Mouse (Mus musculus) frontal cortex, postnatal 10 days (tissue): ENCODE results near the gene Trim8.

Source experiments
- DNase-seq, 2 experiments: peaks; one replicate each; pipeline ENCODE4 v3.0.0; 2022; ENCODE audit warnings: low spot score in 2 of 2, mixed read lengths in 1 of 2

The Trim8 gene

GRCm38 (mm10) chr19:46523480-46524151 is 22.1 kb downstream of the Trim8 start:
- peak; percentile 74 to 86 for DNase-seq

GRCm38 (mm10) chr19:46524152-46524544 is 22.6 kb downstream of the Trim8 start:
- DNase-seq, result no peak

DNA sequence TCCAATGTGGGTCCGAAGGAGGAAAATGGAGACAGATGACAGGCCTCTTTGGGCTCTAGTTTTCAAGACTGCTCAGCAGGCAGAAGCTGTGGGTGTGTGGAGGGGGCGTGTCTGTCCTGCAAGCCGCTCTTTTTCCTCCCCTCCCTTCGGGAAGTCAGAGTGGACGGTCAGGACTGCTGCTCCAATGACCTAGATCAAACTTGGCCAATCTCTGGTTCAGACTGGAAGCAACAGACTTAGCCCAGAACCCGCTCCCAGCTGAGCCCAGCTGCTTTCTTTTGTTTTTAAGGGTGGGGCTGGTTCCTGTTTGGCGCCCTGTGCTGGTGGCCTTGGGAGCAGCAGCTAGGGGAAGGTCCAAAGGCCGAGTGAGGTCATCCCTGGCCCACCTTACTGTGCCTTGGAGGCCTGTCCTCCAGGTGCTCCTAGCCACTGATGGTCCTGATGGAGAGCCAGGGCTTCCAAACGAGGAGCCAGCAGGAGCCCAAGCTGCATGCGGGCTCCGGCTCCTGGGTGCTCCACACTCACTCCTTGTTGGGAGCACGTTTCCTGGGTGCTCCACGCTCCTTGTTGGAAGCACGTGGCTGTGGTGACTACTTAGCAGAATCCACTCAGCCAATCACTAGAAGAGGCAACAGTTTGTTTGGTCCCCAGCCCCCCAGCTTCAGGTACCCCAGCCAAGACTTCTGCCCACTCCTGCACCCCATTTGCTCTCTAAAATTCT is 23.3 kb downstream of the Trim8 start:
- no peak for DNase-seq

- DNase-seq, result no peak
These were observed 24.5 kb downstream of the Trim8 start for GRCm38 (mm10) chr19:46525691-46526631.

- peak in 1 of 2 experiments; percentile 9 for DNase-seq
These were observed 26.4 kb downstream of the Trim8 start for GRCm38 (mm10) chr19:46527632-46528528.

- DNase-seq, result peak in 1 of 2 experiments; percentile 69
These were observed 27.2 kb downstream of the Trim8 start for GRCm38 (mm10) chr19:46528529-46529213.

GRCm38 (mm10) chr19:46529601-46530448 is 28.3 kb downstream of the Trim8 start:
- peak in 1 of 2 experiments; percentile 13 for DNase-seq

DNA sequence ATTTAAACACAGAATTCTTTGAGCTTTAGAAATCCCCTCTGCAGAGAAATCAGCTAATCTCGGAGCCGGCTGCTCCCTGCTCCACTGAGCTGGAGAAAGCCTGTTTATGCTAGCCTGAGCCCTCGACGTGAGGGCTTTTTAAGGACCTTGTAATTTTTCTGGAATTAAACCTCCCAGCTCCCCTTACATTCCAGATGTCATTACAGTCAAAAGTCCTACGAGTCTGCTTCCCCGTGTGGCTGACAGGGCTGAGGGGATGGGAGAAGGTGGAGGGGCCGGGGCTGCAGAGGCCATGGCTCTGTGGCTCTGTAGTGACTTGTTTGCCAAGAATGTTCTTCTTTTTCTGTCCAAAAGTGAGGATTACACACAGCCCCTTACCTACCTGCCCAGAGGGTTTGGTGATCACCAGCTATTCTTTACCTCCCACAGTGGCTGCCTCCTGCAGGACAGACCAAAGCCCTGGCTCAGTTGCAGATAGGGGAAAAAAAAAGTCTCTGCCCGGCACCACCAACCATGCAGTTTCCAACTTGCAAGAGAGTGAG is 29.0 kb downstream of the Trim8 start:
- DNase-seq, result peak in 1 of 2 experiments; percentile 6

- peak in 1 of 2 experiments; percentile 14 for DNase-seq
These were observed 29.8 kb downstream of the Trim8 start for GRCm38 (mm10) chr19:46531071-46532030.

DNA sequence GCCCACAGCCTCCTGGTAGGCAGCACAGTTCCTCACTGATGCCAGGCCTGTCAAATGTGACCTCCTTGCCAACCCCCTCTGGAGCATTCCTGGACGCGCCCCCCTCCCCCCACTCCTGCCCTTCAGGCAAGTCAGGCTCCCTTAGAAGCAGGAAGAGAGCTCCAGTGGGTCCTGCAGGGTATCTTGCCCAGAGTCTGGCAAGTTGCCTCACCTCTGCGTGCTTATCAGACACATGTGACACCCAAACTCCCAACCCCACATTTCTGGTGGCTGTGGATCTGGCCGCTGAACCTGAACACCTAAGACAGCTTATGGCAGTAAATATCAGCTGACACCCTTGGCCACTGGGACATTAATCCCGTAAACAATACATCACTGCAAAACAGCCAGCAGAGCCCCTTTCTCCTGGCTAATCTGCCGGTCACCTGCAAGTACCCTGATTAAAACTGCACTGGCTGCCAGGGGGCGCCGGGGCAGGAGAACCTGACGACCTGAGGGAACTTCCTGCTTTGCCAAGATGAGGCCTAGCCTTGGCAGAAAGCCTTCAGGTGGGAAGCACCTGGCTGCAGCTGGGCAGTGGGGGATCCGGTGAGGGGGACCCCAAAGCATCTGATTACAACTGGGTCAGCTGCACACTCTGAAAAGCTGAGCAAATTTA is 30.7 kb downstream of the Trim8 start:
- peak in 1 of 2 experiments; percentile 52 for DNase-seq

DNA sequence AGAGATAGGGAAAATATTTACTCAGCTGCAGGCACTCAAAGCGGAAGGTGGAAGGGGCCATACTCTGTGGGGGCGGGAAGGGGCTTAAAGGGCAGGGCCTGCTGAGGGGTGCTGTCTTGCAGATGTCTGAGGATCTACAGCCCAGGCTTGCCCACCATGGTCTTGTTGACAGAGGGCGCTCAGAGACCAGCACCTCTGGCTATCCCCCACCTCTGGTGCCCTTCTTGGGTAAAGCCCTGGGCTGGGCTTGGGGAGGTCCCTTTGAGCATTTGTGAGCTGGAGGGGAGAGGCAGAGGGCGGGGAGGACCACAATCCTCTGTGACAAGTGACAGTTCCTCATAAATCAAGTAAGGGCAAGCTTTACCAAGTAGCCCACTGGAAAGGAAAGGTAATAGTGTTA is 31.6 kb downstream of the Trim8 start:
- DNase-seq, result no peak

DNA sequence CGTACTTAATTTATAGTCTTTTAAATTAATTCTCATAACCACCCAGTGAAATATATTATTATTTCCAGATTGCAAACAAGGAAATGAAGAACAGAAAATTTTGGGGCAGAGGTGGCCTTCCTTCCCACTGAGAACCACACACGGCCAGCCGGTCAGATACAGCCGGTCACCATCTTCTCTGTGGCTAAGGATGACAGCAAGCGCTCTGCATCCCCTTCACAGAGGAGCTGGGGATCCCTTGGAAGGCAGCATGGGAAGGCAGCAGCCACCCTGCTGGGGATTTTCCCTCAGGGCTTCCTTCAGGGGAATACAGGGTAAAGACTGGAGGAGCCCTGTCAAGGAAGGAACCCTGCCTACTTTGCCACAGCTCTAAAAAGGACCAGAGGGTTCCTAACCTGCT is 32.0 kb downstream of the Trim8 start:
- DNase-seq, result no peak

DNA sequence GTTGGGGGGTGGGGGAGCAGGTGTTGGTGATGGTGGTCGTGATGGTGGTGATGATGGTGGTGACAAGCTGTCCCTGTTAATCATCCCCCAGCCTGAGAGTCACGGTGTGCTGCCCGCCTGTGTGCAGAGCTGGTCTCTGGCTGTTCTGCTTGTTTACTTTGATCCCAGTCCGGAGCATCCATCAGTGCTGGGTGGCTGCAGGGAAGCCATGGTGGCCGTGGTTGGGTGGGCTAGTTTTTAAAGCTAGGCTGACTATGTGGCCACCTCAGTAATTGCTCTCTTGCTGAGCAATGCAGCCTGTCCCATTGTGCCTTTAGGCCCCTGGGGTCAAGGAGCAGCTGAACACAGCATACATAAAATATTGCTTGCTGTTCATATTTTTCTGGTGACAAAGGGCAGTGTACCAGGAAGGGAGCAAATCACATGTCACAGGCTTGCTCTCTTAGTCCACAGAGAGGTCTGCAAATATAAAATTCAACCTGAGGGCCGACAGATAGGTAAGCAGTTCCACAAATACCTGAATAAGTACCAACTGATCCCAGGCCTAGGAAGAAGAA is 33.1 kb downstream of the Trim8 start:
- DNase-seq, result no peak

DNA sequence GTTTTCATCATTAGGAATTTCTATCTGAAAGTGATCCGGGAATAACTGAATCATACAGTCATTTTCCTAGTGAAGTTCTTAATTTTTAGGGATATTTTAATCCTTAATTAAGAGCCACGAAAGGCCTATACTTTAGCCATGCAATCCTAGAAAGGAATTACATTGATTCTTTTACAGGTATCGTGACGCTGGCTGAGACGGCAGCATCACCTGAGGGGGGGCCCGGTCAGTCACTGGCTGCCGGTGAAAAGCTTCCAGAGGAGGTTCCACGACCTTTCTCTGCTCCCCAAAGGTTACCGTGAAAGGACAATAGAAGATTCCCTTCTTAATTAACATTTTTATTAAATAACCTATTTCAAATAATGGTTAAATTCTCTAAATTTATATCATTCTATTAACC is 35.9 kb downstream of the Trim8 start:
- DNase-seq, result no peak

DNA sequence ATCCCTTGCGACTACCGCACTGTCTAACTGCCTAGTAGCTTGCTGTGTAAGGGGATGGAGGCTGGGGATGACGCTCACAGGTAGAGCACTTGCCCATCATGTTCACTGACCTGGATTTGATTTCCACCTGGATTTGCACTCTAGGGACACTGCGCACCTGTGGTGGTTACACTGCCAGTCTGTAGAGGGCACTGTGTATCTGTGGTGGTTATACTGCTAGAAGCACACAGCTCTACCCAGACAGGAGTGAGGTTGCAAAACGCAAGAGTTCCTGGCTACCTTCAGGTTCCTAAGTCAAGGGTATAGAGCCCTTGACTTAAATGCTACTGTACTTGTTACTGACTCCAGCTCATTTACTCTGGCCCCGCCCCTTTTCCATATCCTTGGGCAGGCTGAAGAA is 36.7 kb downstream of the Trim8 start:
- DNase-seq, result no peak

- no peak for DNase-seq
These were observed 41.2 kb downstream of the Trim8 start for GRCm38 (mm10) chr19:46542750-46543149.

GRCm38 (mm10) chr19:46547565-46547964 is 46.1 kb downstream of the Trim8 start:
- DNase-seq, result no peak
